Mouse (Mus musculus): ENCODE data around the gene Zbtb2.

DNA sequence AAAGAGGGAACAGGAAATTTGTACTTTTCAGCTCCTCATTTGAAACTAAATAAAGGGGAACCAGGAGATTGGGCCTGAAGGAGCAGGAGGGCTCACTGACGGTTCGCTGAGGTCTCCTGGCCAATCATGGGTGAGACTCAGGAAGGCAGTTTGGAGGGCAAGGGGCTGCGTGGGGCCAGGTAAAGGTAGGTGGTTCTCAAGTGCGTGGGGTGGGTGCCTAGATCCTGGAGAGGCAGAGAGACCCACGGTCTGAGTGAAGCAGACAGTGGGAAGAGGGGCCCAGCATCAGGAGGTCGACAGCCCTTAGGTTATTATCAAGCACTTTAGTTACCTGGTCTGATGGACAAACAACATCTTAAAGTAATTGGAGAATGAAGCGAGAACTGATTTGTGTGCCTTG lies 13.7 kb downstream of the Zbtb2 start:
- TF ChIP-seq GATA1 (IDR thresholded peaks at IDR 0.05; ENCODE audit: borderline replicate concordance, low read length): no peak
- no peak for TF ChIP-seq FLI1 (IDR thresholded peaks at IDR 0.05; ENCODE audit: low read length)
